Mouse (Mus musculus) left cerebral cortex, postnatal 14 days (tissue): ENCODE results near the gene Prkcb. TPM values are rescaled to one million over a fixed set of nuclear protein-coding genes. Genes with fewer than 3 reads are reported as not detected.
A peak's percentile ranks its signal among the peaks of the same experiment; 100 is the strongest.

Experiments used
- DNase-seq, 2 experiments: peaks; one replicate each; pipeline ENCODE4 v3.0.0; 2021 to 2022; ENCODE audit warnings: low spot score in 2 of 2, mixed read lengths in 1 of 2
- intact Hi-C: fragments of 180-260 bp; cut with DNase I; formaldehyde crosslinking; loops from one replicate; pipeline ENCODE4 v1.15.1; 2025
- total RNA-seq, 2 experiments: library from RNA; stranded (reverse); gene quantifications; 2 replicates each; pipeline ENCODE4 v1.2.3; 2021

The Prkcb gene
- total RNA-seq, 2 experiments from 2014 or later: 894 to 958 TPM

- peak in 1 of 2 experiments; percentile 5 for DNase-seq
- intact Hi-C loops: loop anchor here (5.0 kb wide), 4 partner anchors 88 to 252 kb away; no protein-coding TSS in a partner anchor
Observed at GRCm38 (mm10) chr7:122670442-122670872, 381.9 kb downstream of the Prkcb start, which contains the start of gene Cacng3. Cacng3 (plus strand) TSS chr7:122670492.

- DNase-seq: peak; percentile 77 to 80
- intact Hi-C loops: loop anchor here (5.0 kb wide), 4 partner anchors 89 to 251 kb away; no protein-coding TSS in a partner anchor
Observed at GRCm38 (mm10) chr7:122670873-122671641, 382.5 kb downstream of the Prkcb start.

GRCm38 (mm10) chr7:122672981-122673380, 384.4 kb downstream of the Prkcb start:
- DNase-seq: peak; percentile 52 to 74
- intact Hi-C loops: loop anchor here (5.0 kb wide), 4 partner anchors 91 to 249 kb away; no protein-coding TSS in a partner anchor

DNA sequence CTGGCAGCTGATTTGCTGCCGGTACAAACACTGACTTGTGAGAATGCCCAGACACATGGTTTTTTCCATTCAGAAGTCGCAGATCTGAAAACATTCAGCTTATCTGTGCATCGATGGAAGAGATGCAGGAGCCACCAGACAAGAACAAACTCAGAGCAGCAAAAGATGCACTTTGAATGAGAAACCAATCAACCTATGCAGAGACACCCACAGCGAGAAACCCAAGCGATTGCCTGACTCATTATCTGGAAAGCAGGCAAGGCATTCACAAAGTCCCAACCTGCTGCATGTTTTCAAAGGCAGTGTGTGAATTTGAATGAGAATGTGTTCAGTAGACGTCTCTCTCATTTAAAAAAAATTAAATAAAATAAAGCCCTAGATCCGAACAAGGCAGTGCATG, 386.7 kb downstream of the Prkcb start:
- DNase-seq: peak in 1 of 2 experiments; percentile 18
- intact Hi-C loops: no loop called here

Other genes with a start within 250 kb of the Prkcb start
- 10 to 100 TPM; 66.7 to 72.3 TPM for gene Ubfd1, start 221.6 kb upstream of the Prkcb start, total RNA-seq
- 1 to 10 TPM; 6.6 to 7.6 TPM for gene Ears2, start 221.5 kb upstream of the Prkcb start, total RNA-seq
- 100 to 1,000 TPM; 296 to 310 TPM for gene Ndufab1, start 186.9 kb upstream of the Prkcb start, total RNA-seq
- gene Palb2, start 155.8 kb upstream of the Prkcb start, total RNA-seq: 1 to 10 TPM; 1.1 to 1.3 TPM
- gene Dctn5, start 155.7 kb upstream of the Prkcb start, total RNA-seq: 100 to 1,000 TPM; 105 to 108 TPM
- 1 to 10 TPM; 2.3 to 2.8 TPM for gene Plk1, start 129.3 kb upstream of the Prkcb start, total RNA-seq
- under 1 TPM; 0.34 to 0.35 TPM for gene Ern2, start 102.5 kb upstream of the Prkcb start, total RNA-seq
- gene Chp2, start 69.3 kb upstream of the Prkcb start, total RNA-seq: 1 to 10 TPM; 2.7 to 3.9 TPM